In the genomic region with DNA sequence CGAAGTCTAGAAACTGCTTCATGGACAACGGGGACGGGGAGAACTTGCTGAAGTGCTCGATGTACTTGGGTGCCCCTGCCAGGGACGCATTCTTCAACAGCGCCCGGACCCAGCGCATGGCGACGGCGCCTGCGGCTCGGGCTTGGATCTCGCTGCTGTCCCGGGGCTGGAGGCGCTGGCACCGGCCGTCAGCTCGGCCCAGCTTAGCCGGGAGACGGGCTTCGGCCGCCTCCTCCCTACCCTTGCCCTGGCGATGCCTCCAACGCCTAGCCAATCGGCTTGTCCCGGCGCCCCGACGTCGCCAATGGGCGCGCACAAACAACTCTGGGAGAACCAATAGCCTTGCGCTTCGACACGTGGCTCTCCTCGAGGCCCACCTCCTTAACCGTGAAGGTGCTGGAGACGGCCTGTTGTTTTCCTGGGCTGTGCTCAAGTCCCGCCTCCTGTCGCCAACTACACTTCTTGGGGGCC, we compare ENCODE assay signal across 8 mouse cellular contexts. TPM values are rescaled to one million over a fixed set of nuclear protein-coding genes. Genes with fewer than 3 reads are reported as not detected.
DNase-seq lines count a peak whose midpoint lies in the region; ATAC-seq lines count a peak whose summit lies in the region.

A gene (minus strand): TSS at position 216 of the 471 bp plus-strand sequence.

- peak; percentile 79 to 91 for DNase-seq in adrenal gland, postnatal 4 days (ENCODE audit: low spot score in 2 of 2)
- DNase-seq in heart, adult 11 months = peak; percentile 100
- DNase-seq in kidney, adult 11 months = peak; percentile 99
- peak; percentile 96 for DNase-seq in left cerebral cortex, postnatal 4 days
- DNase-seq in midbrain, embryonic 11.5 days (ENCODE audit: low spot score, missing footprints) = peak; percentile 98
- peak; percentile 89 for DNase-seq in right cerebral cortex, postnatal 4 days
- peak; percentile 96 for DNase-seq in yolk sac, embryonic 10.5 days (ENCODE audit: low spot score)

- peaks cover 16% of the 10 kb centered on the region for H3K4me1 ChIP-seq in embryonic facial prominence, embryonic 13.5 days
- peaks cover 13% of the 10 kb centered on the region for H3K4me1 ChIP-seq in midbrain, embryonic 11.5 days (ENCODE audit: control insufficient read depth, insufficient read depth, low read length)

- peak; percentile 94 for ATAC-seq in embryonic facial prominence, embryonic 13.5 days (ENCODE audit: insufficient number of reproducible peaks, insufficient read depth, low FRiP score, low TSS enrichment, low read depth)
- peak; percentile 98 for ATAC-seq in midbrain, embryonic 11.5 days (ENCODE audit: low FRiP score)

- H3K4me3 ChIP-seq in embryonic facial prominence, embryonic 13.5 days = peak within 1 kb of the TSS; percentile 61
- H3K4me3 ChIP-seq in midbrain, embryonic 11.5 days (ENCODE audit: low read depth, low read length) = peak within 1 kb of the TSS; percentile 65

- peak within 1 kb of the TSS; percentile 84 for H3K4me2 ChIP-seq in embryonic facial prominence, embryonic 13.5 days
- peak within 1 kb of the TSS; percentile 96 for H3K4me2 ChIP-seq in midbrain, embryonic 11.5 days

- under 1% methylated on average over 41 of the region's 41 CpGs for WGBS in embryonic facial prominence, embryonic 13.5 days
- under 1% methylated on average over 41 of the region's 41 CpGs for WGBS in midbrain, embryonic 11.5 days

- H3K27me3 ChIP-seq in embryonic facial prominence, embryonic 13.5 days = no peaks in the 10 kb centered on the region
- no peaks in the 10 kb centered on the region; the same call in 1 of the 2 replicates for H3K27me3 ChIP-seq in midbrain, embryonic 11.5 days (ENCODE audit: control insufficient read depth, insufficient read depth, low read length)

- H3K9ac ChIP-seq in embryonic facial prominence, embryonic 13.5 days = peak within 1 kb of the TSS; percentile 82
- peak within 1 kb of the TSS; percentile 68 for H3K9ac ChIP-seq in midbrain, embryonic 11.5 days (ENCODE audit: low read length)

- H3K9me3 ChIP-seq in embryonic facial prominence, embryonic 13.5 days = no peaks in the 10 kb centered on the region
- no peaks in the 10 kb centered on the region for H3K9me3 ChIP-seq in midbrain, embryonic 11.5 days (ENCODE audit: control insufficient read depth, low read length)

- intact Hi-C loops in left cerebral cortex, postnatal 4 days (cut with DNase I) = loop anchor here (10.0 kb wide), 1 partner anchor 214 kb away; no protein-coding TSS in a partner anchor

- peak within 1 kb of the TSS; percentile 68 for H3K27ac ChIP-seq in embryonic facial prominence, embryonic 13.5 days
- H3K27ac ChIP-seq in midbrain, embryonic 11.5 days (ENCODE audit: low read depth, low read length) = no peak within 1 kb of the TSS

- peaks cover 27% of the 10 kb centered on the region for H3K36me3 ChIP-seq in embryonic facial prominence, embryonic 13.5 days
- H3K36me3 ChIP-seq in midbrain, embryonic 11.5 days (ENCODE audit: control insufficient read depth, insufficient read depth, low read length) = no peaks in the 10 kb centered on the region

RNA-seq across cellular contexts. Expression of the gene that starts here (rescaled TPM):
- total RNA-seq in adrenal gland, postnatal 4 days (2021) = 10 to 100 TPM; 59.8 to 69.3 TPM
- 33.2 and 33.7 TPM in 2 replicates for polyA plus RNA-seq in embryonic facial prominence, embryonic 13.5 days (2015; fragmentation: Nextera tagmentation; extraction: Ambion mirVana)
- 10 to 100 TPM; 21.4 to 22.2 TPM for total RNA-seq in left cerebral cortex, postnatal 4 days (2021)
- polyA plus RNA-seq in midbrain, embryonic 11.5 days (2014; fragmentation: Nextera tagmentation; extraction: Ambion mirVana) = 12.6 and 13.3 TPM in 2 replicates
